Mouse (Mus musculus) embryo, embryonic 9.5 days (tissue): ENCODE results near the gene Fgfr2.

Source experiments
- DNase-seq: peaks from one replicate; pipeline ENCODE4 v3.0.0-alpha.2; 2017; ENCODE audit errors: extremely low spot score

Fgfr2 gene

DNA sequence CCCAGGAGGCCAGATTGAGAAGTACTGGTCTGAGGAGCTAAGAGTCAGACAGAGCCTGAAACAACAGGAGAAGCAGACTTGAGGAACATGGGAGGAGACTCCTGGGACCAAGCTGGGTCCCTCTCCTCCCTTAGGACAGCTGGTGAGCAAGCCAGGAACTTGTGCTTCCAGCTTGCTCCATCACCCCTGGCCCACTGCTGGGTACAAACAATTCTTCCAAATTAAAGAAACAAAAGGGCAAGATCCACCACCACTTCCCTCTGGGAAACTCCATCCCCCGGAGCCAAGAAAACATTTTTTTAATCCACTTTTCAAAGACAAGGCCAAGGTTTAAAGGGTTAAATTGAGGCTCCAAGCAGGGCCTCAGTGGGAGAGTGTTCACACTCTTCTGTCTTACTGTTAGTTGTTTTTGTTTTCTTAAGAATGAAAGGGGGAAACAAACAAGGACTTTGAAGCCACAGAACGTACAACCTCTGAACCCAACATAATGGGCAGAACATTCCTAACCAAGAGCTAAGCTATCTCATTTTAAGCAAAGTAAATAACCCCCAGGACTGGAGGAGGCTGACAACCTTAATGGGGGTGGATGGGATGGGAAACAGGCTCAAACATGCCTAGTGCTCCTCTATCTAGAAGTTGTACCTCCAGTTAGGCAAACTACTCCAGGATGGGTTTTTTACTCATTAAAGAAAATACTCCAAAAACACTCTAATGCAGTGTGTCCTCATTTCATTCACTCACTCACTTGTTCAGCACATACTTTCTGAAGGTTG, 849.2 kb downstream of the Fgfr2 start:
- DNase-seq, result no peak

DNA sequence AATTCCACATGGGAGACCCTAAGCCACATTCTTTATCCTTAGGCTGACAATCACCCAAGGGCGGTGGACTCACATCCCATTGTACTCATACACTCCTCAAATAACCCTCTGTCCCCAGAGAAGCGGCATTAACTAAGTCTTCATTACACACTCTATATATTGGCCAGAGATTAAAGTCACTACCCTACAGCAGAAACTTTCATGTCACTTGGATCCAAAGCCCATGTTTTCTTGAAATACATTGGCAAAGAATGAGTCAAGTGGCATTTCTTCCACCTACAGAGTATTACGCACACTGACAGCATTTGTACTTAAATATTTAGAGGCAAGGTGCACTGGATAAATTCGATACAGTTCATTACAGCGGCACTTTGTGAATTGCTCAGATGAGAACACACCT, 850.2 kb downstream of the Fgfr2 start:
- no peak for DNase-seq

GRCm38 (mm10) chr7:132270364-132270763, 852.8 kb downstream of the Fgfr2 start:
- no peak for DNase-seq

DNA sequence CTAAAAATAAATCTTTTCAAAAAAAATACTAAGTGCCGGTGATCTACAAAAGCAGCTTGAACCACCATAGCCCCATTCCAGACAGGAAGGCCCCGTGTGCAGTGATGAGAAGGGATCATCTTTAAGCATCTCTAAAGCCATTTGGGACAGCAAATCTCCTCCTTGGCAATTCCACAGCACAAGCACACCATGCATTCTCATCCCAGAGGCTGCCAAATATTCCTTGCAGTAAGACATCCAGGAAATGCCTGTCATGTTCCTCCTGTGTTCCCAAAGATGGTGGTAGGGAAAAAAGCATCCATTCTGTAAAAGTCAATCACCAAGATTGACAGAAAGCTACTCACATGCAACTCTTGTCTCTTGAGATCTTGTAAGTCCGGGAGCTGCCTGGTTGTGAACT, 853.5 kb downstream of the Fgfr2 start:
- no peak for DNase-seq

GRCm38 (mm10) chr7:132267721-132268498, 855.2 kb downstream of the Fgfr2 start:
- DNase-seq, result no peak

- no peak for DNase-seq
Observed at GRCm38 (mm10) chr7:132264763-132265162, 858.4 kb downstream of the Fgfr2 start.

DNA sequence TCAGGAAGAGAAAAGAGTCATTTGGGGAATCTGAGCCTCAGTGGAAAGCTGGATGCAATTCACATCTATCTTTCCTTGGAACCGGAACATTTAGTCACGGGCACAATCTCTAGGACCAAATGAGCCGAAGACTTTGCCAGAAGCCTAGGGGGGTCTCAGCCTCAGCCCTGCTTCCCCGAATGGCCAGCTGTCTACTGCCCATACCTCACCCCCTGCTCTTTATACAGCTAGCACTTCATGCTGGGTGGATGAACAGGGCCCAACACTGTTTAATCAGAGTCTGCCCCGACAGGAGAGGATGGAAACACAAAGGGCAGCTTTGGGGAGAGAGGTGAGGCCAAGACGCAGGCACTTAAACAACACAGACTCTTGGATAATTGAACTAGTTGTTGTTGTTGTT, 860.0 kb downstream of the Fgfr2 start:
- DNase-seq, result no peak

- peak; percentile 54 for DNase-seq
Observed at GRCm38 (mm10) chr7:132262696-132263095, 860.5 kb downstream of the Fgfr2 start.

GRCm38 (mm10) chr7:132261885-132262284, 861.3 kb downstream of the Fgfr2 start:
- DNase-seq, result no peak

GRCm38 (mm10) chr7:132260632-132261031, 862.5 kb downstream of the Fgfr2 start:
- no peak for DNase-seq

DNA sequence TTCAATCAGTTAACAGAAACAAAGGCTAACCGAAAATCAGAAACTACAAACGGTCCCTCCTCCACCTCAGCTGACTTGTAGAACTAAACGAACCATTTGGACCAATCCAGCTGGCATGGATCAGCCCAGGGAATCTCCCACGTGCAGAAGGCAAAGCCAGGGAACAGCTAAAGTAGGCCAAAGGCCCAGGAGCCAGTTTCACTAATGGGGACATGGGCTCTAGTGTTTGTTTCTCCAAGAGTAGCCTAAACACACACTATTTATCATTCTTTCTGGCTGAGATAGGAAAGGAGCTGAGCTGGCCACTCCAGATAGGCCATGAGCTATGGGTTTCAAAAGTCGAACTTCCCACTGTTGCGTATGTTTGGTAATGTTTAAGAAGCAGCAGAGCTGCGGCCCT, 864.3 kb downstream of the Fgfr2 start:
- DNase-seq, result no peak

DNA sequence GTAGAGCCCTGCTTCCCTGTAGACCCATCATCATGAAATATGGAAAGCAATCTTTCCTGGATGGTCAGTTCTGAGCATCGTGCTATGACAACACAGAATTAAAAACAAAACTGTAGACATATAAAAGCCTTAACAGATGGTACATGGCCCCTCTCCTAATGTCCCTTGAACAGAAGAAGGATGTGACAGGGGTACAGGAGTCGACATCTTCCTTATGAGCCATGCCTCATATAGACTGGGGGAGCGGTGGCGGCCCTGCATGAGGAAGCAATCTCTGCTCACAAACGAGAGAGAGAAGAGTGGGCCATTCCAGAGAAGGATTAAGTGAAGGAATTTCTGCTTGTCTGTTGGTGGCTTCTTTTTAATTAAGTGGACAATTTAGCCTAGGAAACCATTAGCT, 864.9 kb downstream of the Fgfr2 start:
- DNase-seq, result no peak

DNA sequence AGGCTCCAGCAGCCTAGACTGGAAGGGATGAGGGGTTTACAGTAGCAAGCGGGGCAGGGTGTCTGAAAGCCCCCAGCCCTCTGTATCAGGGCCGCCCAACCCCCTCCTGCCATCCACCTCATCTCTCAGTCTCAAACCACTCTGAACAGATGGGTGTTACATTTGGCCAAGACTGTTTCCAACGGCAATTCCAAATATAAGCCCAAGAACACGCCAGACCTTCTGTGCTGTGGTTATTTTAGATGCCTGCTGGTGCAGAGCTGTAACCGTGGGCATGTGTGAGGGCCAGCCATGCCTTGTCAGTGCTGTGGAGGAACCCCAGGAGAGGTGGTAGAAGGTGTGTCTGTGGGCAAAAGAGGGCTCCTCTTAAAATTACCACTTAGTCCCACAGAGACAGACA, 869.6 kb downstream of the Fgfr2 start:
- no peak for DNase-seq

DNA sequence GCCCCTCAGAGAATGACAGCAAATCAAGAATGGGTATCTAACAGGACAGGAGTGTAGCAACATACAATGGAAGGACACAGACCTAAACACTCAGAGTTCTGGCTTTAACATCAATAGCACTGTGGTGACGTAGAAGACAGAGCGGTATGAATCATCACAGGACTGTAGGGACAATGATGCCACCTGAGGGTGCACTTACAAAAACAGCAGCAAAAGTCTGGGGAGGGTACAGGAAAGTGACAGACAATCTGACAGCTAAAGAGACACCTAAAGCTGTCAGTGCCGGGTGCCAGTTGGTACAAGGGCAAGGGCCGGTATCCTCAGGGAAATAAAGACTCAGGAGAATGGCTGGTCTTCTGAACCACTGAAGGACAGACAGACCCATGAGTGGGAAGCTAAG, 870.1 kb downstream of the Fgfr2 start:
- no peak for DNase-seq

- DNase-seq, result no peak
Observed at GRCm38 (mm10) chr7:132249563-132250119, 873.5 kb downstream of the Fgfr2 start.

DNA sequence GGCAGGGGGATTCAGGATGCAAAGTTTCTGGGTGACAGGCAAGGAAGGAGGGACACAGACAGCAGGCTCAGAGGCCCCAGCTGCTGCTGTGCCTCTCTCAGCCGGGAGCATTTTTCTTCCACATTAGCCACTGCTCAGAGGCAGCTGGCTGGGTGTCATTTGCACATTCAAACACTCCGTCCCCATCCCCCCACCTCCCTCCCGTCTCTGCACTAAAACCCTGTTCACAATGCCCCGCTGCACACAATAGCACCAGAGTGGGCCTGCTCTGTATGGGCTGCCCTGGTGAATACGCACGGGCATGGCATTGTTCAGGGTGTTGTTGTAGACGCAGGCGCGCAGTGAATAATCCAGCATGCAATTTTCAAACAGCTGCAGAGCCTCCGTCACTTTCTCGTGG, 875.6 kb downstream of the Fgfr2 start:
- DNase-seq, result peak; percentile 77

DNA sequence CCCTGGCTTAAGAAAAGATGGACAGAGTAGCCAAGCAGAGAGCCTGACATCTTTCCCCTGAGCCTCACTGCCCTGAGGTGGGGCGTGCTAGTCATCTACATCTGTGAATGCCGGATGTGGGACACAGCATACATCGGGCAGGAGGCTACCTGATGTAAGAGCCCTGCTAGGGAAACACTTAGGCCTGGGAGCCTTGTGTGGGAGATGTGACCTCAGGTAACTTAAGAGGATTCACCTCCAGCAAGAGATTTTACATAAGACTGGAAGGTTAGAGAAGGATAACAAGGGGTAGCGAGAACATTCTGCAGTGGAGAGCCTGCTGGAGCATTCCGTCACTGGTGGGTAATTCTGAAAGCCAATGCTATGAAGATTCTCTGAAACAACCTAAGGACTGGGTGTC, 876.1 kb downstream of the Fgfr2 start:
- no peak for DNase-seq

DNA sequence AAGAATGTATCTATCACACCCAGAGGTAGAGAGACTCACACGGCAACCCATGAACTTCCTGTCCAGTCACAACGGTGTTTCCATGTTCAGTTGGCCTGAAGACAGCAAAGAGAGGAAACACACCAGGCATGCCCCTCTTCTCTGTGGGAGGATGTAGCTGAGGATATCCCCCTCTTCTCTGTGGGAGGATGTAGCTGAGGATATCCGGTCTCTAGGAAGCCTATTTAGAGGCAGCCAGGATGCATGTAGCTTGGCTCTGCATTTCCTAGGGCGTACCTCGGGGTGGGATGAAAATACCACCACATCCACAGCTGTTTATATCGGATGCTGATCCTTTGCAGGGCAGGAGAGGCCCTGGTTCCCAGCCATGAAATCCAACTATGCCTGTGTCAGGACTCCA, 877.4 kb downstream of the Fgfr2 start:
- no peak for DNase-seq

GRCm38 (mm10) chr7:132244637-132245036, 878.5 kb downstream of the Fgfr2 start:
- DNase-seq, result no peak

DNA sequence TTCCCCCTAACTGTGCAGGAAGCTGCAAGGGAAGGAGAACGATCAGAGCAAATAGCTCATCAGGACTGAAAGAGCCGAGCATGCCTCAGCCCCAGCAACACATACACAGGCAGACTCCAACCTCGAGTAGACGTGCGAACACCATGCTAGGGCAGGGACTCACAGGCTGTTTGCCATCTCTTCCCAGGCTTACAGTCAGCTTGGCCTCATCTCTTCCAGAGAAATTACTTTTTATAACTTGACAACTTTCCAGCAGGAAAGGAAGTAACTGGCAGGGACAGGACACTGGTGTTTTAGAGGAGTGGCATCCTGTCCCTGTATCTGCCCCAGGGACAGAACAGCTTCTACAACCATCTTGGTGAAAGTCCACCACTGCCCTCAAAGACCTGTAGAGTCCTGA, 879.9 kb downstream of the Fgfr2 start:
- DNase-seq, result no peak

DNA sequence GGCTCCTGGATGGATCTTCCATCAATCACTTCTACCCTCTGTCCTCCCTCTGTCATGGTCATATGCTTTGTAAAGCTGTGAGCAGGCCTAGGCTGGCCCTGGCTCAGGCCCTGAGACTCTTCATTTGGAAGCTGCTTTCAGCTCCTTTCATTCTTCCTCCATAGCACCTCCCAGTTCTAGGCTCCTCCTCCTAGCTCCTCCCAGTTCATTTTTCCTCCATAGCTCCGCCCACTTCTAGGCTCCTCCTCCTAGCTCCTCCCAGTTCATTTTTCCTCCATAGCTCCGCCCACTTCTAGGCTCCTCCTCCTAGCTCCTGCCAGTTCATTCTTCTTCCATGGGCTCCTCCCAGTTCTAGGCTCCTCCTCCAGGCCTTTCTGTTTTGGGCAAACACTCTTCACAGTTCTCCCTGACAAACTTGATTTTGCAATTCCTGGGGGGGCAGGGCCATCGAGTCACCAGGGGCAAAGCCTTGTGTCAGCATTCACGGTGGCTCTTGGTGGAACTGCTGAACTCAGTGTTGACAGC, 880.5 kb downstream of the Fgfr2 start:
- no peak for DNase-seq

- DNase-seq, result no peak
Observed at GRCm38 (mm10) chr7:132238921-132239320, 884.2 kb downstream of the Fgfr2 start.

- no peak for DNase-seq
Observed at GRCm38 (mm10) chr7:132237191-132237590, 886.0 kb downstream of the Fgfr2 start.
